Mouse (Mus musculus): Measurements from ENCODE around the gene Anxa4.

GRCm38 (mm10) chr6:86784739-86785138 is 8.6 kb downstream of the Anxa4 start:
- TF ChIP-seq GATA1 (IDR thresholded peaks at IDR 0.05; ENCODE audit: borderline replicate concordance, low read length) (no peak), FLI1 (IDR thresholded peaks at IDR 0.05; ENCODE audit: low read length) (no peak)

All from megakaryocyte, embryonic 14.5 days (primary cell).